ENCODE assay signal across 24 mouse cellular contexts in genomic region chr6:71415446-71415845, GRCm38 (mm10). TPM values are rescaled to one million over a fixed set of nuclear protein-coding genes. Genes with fewer than 3 reads are reported as not detected.
DNase-seq lines count a peak whose midpoint lies in the region; ATAC-seq and TF ChIP-seq lines count a peak whose summit lies in the region.
"Had no signal": no experiment of that assay in that cellular context is flagged by ENCODE, and none has a peak within 500 bp of the region (broad histone marks: within the 10 kb centered on the region; RNA-seq: fewer than 3 reads in every experiment).

No protein-coding gene starts in this region.

- peak overlapping the region; percentile 43; the same call in 1 of the 2 replicates for H3K27ac ChIP-seq in cerebellum, adult 2 months (ENCODE audit: insufficient read depth, low read length)
- no peak overlapping the region for H3K27ac ChIP-seq in heart, adult 2 months
- no peak overlapping the region for H3K27ac ChIP-seq in liver, adult 2 months (replicated peaks; ENCODE audit: insufficient read depth, low read depth, low read length)
- no peak overlapping the region for H3K27ac ChIP-seq in liver, postnatal 0 days (ENCODE audit: low read depth)
- H3K27ac ChIP-seq in forebrain, embryonic 15.5 days (replicated peaks), result no peak overlapping the region
- H3K27ac ChIP-seq: embryonic facial prominence, embryonic 10.5 days; forebrain, embryonic 13.5 days; heart, embryonic 13.5 days; hindbrain, embryonic 12.5 days had no signal

- intact Hi-C loops in heart, adult 2 months (cut with DNase I), result loop anchor here (5.0 kb wide), 1 partner anchor 202 kb away; no protein-coding TSS in a partner anchor

- no peak for TF ChIP-seq CTCF in cerebellum, adult 2 months (IDR thresholded peaks at IDR 0.05; ENCODE audit: borderline replicate concordance, insufficient read depth, low read depth, low read length)
- TF ChIP-seq CTCF in heart, adult 2 months (IDR thresholded peaks at IDR 0.05), result no peak
- no peak for TF ChIP-seq CTCF in liver, adult 2 months (IDR thresholded peaks at IDR 0.05; ENCODE audit: low read depth, low read length)
- TF ChIP-seq CTCF in liver, postnatal 0 days (IDR thresholded peaks at IDR 0.05; ENCODE audit: low read depth), result no peak

- peak in 1 of 2 experiments; percentile 38 for DNase-seq in cerebellum, adult 2 months
- no peak for DNase-seq in cerebellum, adult 8-10 months
- peak; percentile 76 for DNase-seq in heart, adult 11 months
- no peak for DNase-seq in heart, adult 2 months
- peak; percentile 34 for DNase-seq in liver, adult 2 months (ENCODE audit: extremely low read depth, low read depth, low spot score)
- DNase-seq in liver, postnatal 0 days, result no peak
- peak; percentile 6 for DNase-seq in splenic B cell, adult 2 months (ENCODE audit: low read depth, low spot score)
- DNase-seq: adrenal gland, adult 8-10 months; adrenal gland, postnatal 36 days; B cell, adult 2 months; cerebellum, adult 11 months; cerebellum, adult 9-11 months; cerebellum, postnatal 36 days; heart, postnatal 4 days had no signal

- TF ChIP-seq POLR2A in cerebellum, adult 2 months (IDR thresholded peaks at IDR 0.05; ENCODE audit: borderline replicate concordance, insufficient read depth, low read length), result no peak
- no peak for TF ChIP-seq POLR2A in heart, adult 2 months (IDR thresholded peaks at IDR 0.05; ENCODE audit: insufficient read depth, low read depth, low read length)
- no peak for TF ChIP-seq POLR2A in liver, adult 2 months (IDR thresholded peaks at IDR 0.05; ENCODE audit: extremely low read depth, insufficient read depth, low read length)

- no peak overlapping the region for H3K9ac ChIP-seq in heart, adult 2 months (ENCODE audit: low read depth, low read length)
- no peak overlapping the region for H3K9ac ChIP-seq in liver, adult 2 months (ENCODE audit: low read depth, low read length)
- no peak overlapping the region for H3K9ac ChIP-seq in liver, postnatal 0 days (replicated peaks)
- no peak overlapping the region for H3K9ac ChIP-seq in forebrain, embryonic 15.5 days (replicated peaks)
- H3K9ac ChIP-seq: forebrain, embryonic 13.5 days; heart, embryonic 13.5 days; hindbrain, embryonic 12.5 days had no signal

- peaks cover 15% of the 10 kb centered on the region for H3K4me1 ChIP-seq in cerebellum, adult 2 months (ENCODE audit: control insufficient read depth, insufficient read depth, low read length)
- H3K4me1 ChIP-seq in heart, adult 2 months (ENCODE audit: control insufficient read depth, insufficient read depth, low read length), result peaks cover 5% of the 10 kb centered on the region
- peaks cover 17% of the 10 kb centered on the region for H3K4me1 ChIP-seq in liver, adult 2 months (ENCODE audit: control insufficient read depth, insufficient read depth, low read length)
- peaks cover 8% of the 10 kb centered on the region; the same call in 1 of the 2 replicates for H3K4me1 ChIP-seq in liver, postnatal 0 days (ENCODE audit: insufficient read depth)
- 0 out of 2 replicates have a peak, but pooled peaks cover 3% of the 10 kb centered on the region for H3K4me1 ChIP-seq in forebrain, embryonic 15.5 days
- H3K4me1 ChIP-seq: embryonic facial prominence, embryonic 10.5 days; forebrain, embryonic 13.5 days; hindbrain, embryonic 12.5 days had no signal

- H3K36me3 ChIP-seq in heart, adult 2 months (ENCODE audit: control insufficient read depth, insufficient read depth, low read length), result peaks cover 23% of the 10 kb centered on the region
- peaks cover 42% of the 10 kb centered on the region for H3K36me3 ChIP-seq in liver, adult 2 months (ENCODE audit: control insufficient read depth, insufficient read depth, low read length)
- H3K36me3 ChIP-seq in liver, postnatal 0 days (replicated peaks; ENCODE audit: insufficient read depth, low read length), result peaks cover 24% of the 10 kb centered on the region; the same call in 1 of the 2 replicates
- H3K36me3 ChIP-seq in splenic B cell, adult 2 months (ENCODE audit: control insufficient read depth, insufficient read depth, low read length, poor library complexity, severe bottlenecking), result 0 out of 2 replicates have a peak, but pooled peaks cover 2% of the 10 kb centered on the region
- peaks cover 11% of the 10 kb centered on the region; the same call in 1 of the 2 replicates for H3K36me3 ChIP-seq in forebrain, embryonic 15.5 days

- no peak overlapping the region for H3K4me3 ChIP-seq in cerebellum, adult 2 months (replicated peaks; ENCODE audit: insufficient read depth, low read depth, low read length)
- no peak overlapping the region for H3K4me3 ChIP-seq in heart, adult 2 months
- H3K4me3 ChIP-seq in liver, adult 2 months (ENCODE audit: insufficient read depth, low read depth, low read length), result no peak overlapping the region
- H3K4me3 ChIP-seq in liver, postnatal 0 days (ENCODE audit: low read depth, low read length), result no peak overlapping the region
- H3K4me3 ChIP-seq in forebrain, embryonic 15.5 days, result no peak overlapping the region
- H3K4me3 ChIP-seq: embryonic facial prominence, embryonic 10.5 days; forebrain, embryonic 13.5 days; heart, embryonic 13.5 days; hindbrain, embryonic 12.5 days had no signal

- H3K27me3 ChIP-seq in cerebellum, adult 2 months (ENCODE audit: control insufficient read depth, insufficient read depth, low read length), result no peaks in the 10 kb centered on the region
- no peaks in the 10 kb centered on the region for H3K27me3 ChIP-seq in heart, adult 2 months (ENCODE audit: control insufficient read depth, insufficient read depth, low read length)
- no peaks in the 10 kb centered on the region for H3K27me3 ChIP-seq in liver, adult 2 months (ENCODE audit: control insufficient read depth, insufficient read depth, low read length)
- no peaks in the 10 kb centered on the region for H3K27me3 ChIP-seq in liver, postnatal 0 days (ENCODE audit: insufficient read depth, low read length)
- no peaks in the 10 kb centered on the region for H3K27me3 ChIP-seq in splenic B cell, adult 2 months (ENCODE audit: control insufficient read depth, insufficient read depth, low read length, poor library complexity, severe bottlenecking)
- H3K27me3 ChIP-seq in forebrain, embryonic 15.5 days, result no peaks in the 10 kb centered on the region
- H3K27me3 ChIP-seq: forebrain, embryonic 13.5 days; heart, embryonic 13.5 days; hindbrain, embryonic 12.5 days had no signal

- WGBS in cerebellum, adult 2 months, result 21% methylated on average over 3 of the region's 3 CpGs
- WGBS in heart, adult 2 months, result 77% methylated on average over 3 of the region's 3 CpGs
- 44% methylated on average over 3 of the region's 3 CpGs for WGBS in liver, adult 2 months
- 82% methylated on average over 3 of the region's 3 CpGs for WGBS in liver, postnatal 0 days (ENCODE audit: insufficient replicate concordance)
- WGBS in forebrain, embryonic 15.5 days, result 87% methylated on average over 3 of the region's 3 CpGs

- TF ChIP-seq EP300 in heart, adult 2 months (IDR thresholded peaks at IDR 0.05; ENCODE audit: insufficient read depth, low read depth, low read length), result no peak
- TF ChIP-seq EP300 in liver, postnatal 0 days (IDR thresholded peaks at IDR 0.05; ENCODE audit: low read depth), result no peak

- peaks cover 2% of the 10 kb centered on the region; the same call in 1 of the 2 replicates for H3K79me2 ChIP-seq in heart, adult 2 months (replicated peaks; ENCODE audit: control insufficient read depth, insufficient read depth, low read length)
- peaks cover 17% of the 10 kb centered on the region for H3K79me2 ChIP-seq in liver, adult 2 months (ENCODE audit: control insufficient read depth, insufficient read depth, low read length)

- no peak for ATAC-seq in liver, postnatal 0 days
- ATAC-seq in forebrain, embryonic 15.5 days (replicated peaks), result no peak
- ATAC-seq: CD4-positive, CD25-positive, alpha-beta regulatory T cell, adult 4 months; forebrain, embryonic 13.5 days; hindbrain, embryonic 16.5 days; inflammation-experienced regulatory T-cells, adult 6 months had no signal

- H3K4me2 ChIP-seq in liver, postnatal 0 days (ENCODE audit: low read depth, low read length), result no peak overlapping the region
- no peak overlapping the region for H3K4me2 ChIP-seq in forebrain, embryonic 15.5 days (replicated peaks)
- H3K4me2 ChIP-seq: forebrain, embryonic 13.5 days; heart, embryonic 13.5 days; hindbrain, embryonic 12.5 days had no signal

- H3K9me3 ChIP-seq in liver, postnatal 0 days (ENCODE audit: low read length), result no peaks in the 10 kb centered on the region
- H3K9me3 ChIP-seq in forebrain, embryonic 15.5 days, result no peaks in the 10 kb centered on the region
- H3K9me3 ChIP-seq: embryonic facial prominence, embryonic 10.5 days; forebrain, embryonic 13.5 days; G1E; heart, embryonic 13.5 days; hindbrain, embryonic 12.5 days had no signal

RNA-seq across cellular contexts. Expression of gene Rmnd5a, which starts 25.0 kb away (rescaled TPM):
- 110 and 113 TPM in 2 replicates for polyA plus RNA-seq in cerebellum, adult 2 months (2012; rRNA removed)
- total RNA-seq in heart, adult 2 months (2021), result 10 to 100 TPM; 67.6 to 78.1 TPM
- polyA plus RNA-seq in heart, adult 2 months (2012; rRNA removed), result 28.2 and 56.9 TPM in 2 replicates
- 125 and 136 TPM in 2 replicates for total RNA-seq in liver, adult 2 months (2014; rRNA removed)
- 31.1 and 35.3 TPM in 2 replicates for polyA plus RNA-seq in liver, adult 2 months (2012; rRNA removed)
- 6.3 and 6.6 TPM in 2 replicates for polyA plus RNA-seq in liver, postnatal 0 days (2015; fragmentation: Nextera tagmentation; extraction: Ambion mirVana)
- polyA plus RNA-seq in forebrain, embryonic 15.5 days (2015; fragmentation: Nextera tagmentation; extraction: Ambion mirVana), result 9.4 and 9.9 TPM in 2 replicates

RNA-seq across cellular contexts. Expression of gene Cd8a, which starts 42.2 kb away (rescaled TPM):
- 0.03 TPM in 1 of 2 replicates, not detected in the other for polyA plus RNA-seq in cerebellum, adult 2 months (2012; rRNA removed)
- total RNA-seq in heart, adult 2 months (2021), result under 1 TPM; 0.13 to 0.25 TPM
- polyA plus RNA-seq in heart, adult 2 months (2012; rRNA removed), result 0.26 and 0.72 TPM in 2 replicates
- 0.13 and 0.18 TPM in 2 replicates for total RNA-seq in liver, adult 2 months (2014; rRNA removed)
- polyA plus RNA-seq in liver, adult 2 months (2012; rRNA removed), result 0.12 and 0.22 TPM in 2 replicates
- 0.04 TPM in 1 of 2 replicates, not detected in the other for polyA plus RNA-seq in liver, postnatal 0 days (2015; fragmentation: Nextera tagmentation; extraction: Ambion mirVana)
- polyA plus RNA-seq in forebrain, embryonic 15.5 days (2015; fragmentation: Nextera tagmentation; extraction: Ambion mirVana), result not detected in 2 replicates
- total RNA-seq: adrenal gland, postnatal 36 days had no signal
- polyA plus RNA-seq: embryonic facial prominence, embryonic 10.5 days; embryonic facial prominence, embryonic 14.5 days; forebrain, embryonic 13.5 days; G1E; heart, embryonic 13.5 days; hindbrain, embryonic 12.5 days; hindbrain, embryonic 16.5 days had no signal

Comparison
In these comparisons a context has a peak if more than half of its experiments do, and no peak if none do; other contexts are left out.
1. DNase-seq: peak in heart, adult 11 months (single experiment), liver, adult 2 months (single experiment) and splenic B cell, adult 2 months (single experiment); none in cerebellum, adult 8-10 months (single experiment), heart, adult 2 months (0 of 2) and liver, postnatal 0 days (single experiment).